Mouse (Mus musculus): ENCODE measurements at regions not wholly inside any gene's neighbourhood (a gene's known extent, or its start where the extent isn't known, plus 50 kb on each side); places are given as distances from the start of the nearest gene placed in this dataset.

- H3K4me2 ChIP-seq (ENCODE audit: low read length) = no peak overlapping the region
- no peak overlapping the region for H3K9ac ChIP-seq (replicated peaks; ENCODE audit: low read length)
- H3K36me3 ChIP-seq (ENCODE audit: control insufficient read depth, insufficient read depth, low read length) = no peaks in the 10 kb centered on the region
- ATAC-seq (ENCODE audit: low FRiP score, low TSS enrichment) (no peak), DNase-seq (no peak)
- H3K4me3 ChIP-seq (replicated peaks; ENCODE audit: low read depth, low read length) = no peak overlapping the region
- H3K4me1 ChIP-seq (ENCODE audit: control insufficient read depth, insufficient read depth, low read length) = no peaks in the 10 kb centered on the region
- H3K27me3 ChIP-seq (ENCODE audit: control insufficient read depth, insufficient read depth, low read length) = no peaks in the 10 kb centered on the region
- no peak overlapping the region for H3K27ac ChIP-seq (replicated peaks; ENCODE audit: low read depth, low read length)
- WGBS = 62% methylated on average over 4 of the region's 4 CpGs
- H3K9me3 ChIP-seq (ENCODE audit: control insufficient read depth, low read length) = no peaks in the 10 kb centered on the region
Measured at GRCm38 (mm10) chr4:83915871-83916270, 390.5 kb downstream of the Ccdc171 start.

- H3K4me3 ChIP-seq (replicated peaks; ENCODE audit: low read depth, low read length) = no peak overlapping the region
- no peak overlapping the region for H3K27ac ChIP-seq (replicated peaks; ENCODE audit: low read depth, low read length)
- no peaks in the 10 kb centered on the region for H3K4me1 ChIP-seq (ENCODE audit: control insufficient read depth, insufficient read depth, low read length)
- no peak for ATAC-seq (ENCODE audit: low FRiP score, low TSS enrichment)
- no peaks in the 10 kb centered on the region for H3K27me3 ChIP-seq (ENCODE audit: control insufficient read depth, insufficient read depth, low read length)
- H3K4me2 ChIP-seq (ENCODE audit: low read length) = no peak overlapping the region
- no peaks in the 10 kb centered on the region for H3K36me3 ChIP-seq (ENCODE audit: control insufficient read depth, insufficient read depth, low read length)
- no peak for DNase-seq
- WGBS = 92% methylated on average over 4 of the region's 4 CpGs
- no peaks in the 10 kb centered on the region for H3K9me3 ChIP-seq (ENCODE audit: control insufficient read depth, low read length)
- no peak overlapping the region for H3K9ac ChIP-seq (replicated peaks; ENCODE audit: low read length)
Measured at GRCm38 (mm10) chr4:83917009-83917408, 391.7 kb downstream of the Ccdc171 start.

- DNase-seq = no peak
- 90% methylated on average over 3 of the region's 3 CpGs for WGBS
Measured at GRCm38 (mm10) chr4:83918093-83918492, 392.7 kb downstream of the Ccdc171 start.

GRCm38 (mm10) chr4:83919041-83919440 is 393.7 kb downstream of the Ccdc171 start:
- WGBS = 87% methylated on average over 1 of the region's 1 CpGs
- Histone ChIP-seq H3K27me3 (ENCODE audit: control insufficient read depth, insufficient read depth, low read length) (no peaks in the 10 kb centered on the region), H3K9me3 (ENCODE audit: control insufficient read depth, low read length) (no peaks in the 10 kb centered on the region), H3K36me3 (ENCODE audit: control insufficient read depth, insufficient read depth, low read length) (no peaks in the 10 kb centered on the region), H3K4me3 (replicated peaks; ENCODE audit: low read depth, low read length) (no peak overlapping the region), H3K27ac (replicated peaks; ENCODE audit: low read depth, low read length) (no peak overlapping the region), H3K9ac (replicated peaks; ENCODE audit: low read length) (no peak overlapping the region), H3K4me2 (ENCODE audit: low read length) (no peak overlapping the region), H3K4me1 (ENCODE audit: control insufficient read depth, insufficient read depth, low read length) (no peaks in the 10 kb centered on the region)
- no peak for ATAC-seq (ENCODE audit: low FRiP score, low TSS enrichment)
- DNase-seq = no peak

More at GRCm38 (mm10) chr4:83918093-83918492, 392.7 kb downstream of the Ccdc171 start:
- Histone ChIP-seq H3K36me3 (ENCODE audit: control insufficient read depth, insufficient read depth, low read length) (no peaks in the 10 kb centered on the region), H3K9ac (replicated peaks; ENCODE audit: low read length) (no peak overlapping the region), H3K4me3 (replicated peaks; ENCODE audit: low read depth, low read length) (no peak overlapping the region), H3K9me3 (ENCODE audit: control insufficient read depth, low read length) (no peaks in the 10 kb centered on the region), H3K27ac (replicated peaks; ENCODE audit: low read depth, low read length) (no peak overlapping the region), H3K4me2 (ENCODE audit: low read length) (no peak overlapping the region), H3K4me1 (ENCODE audit: control insufficient read depth, insufficient read depth, low read length) (no peaks in the 10 kb centered on the region), H3K27me3 (ENCODE audit: control insufficient read depth, insufficient read depth, low read length) (no peaks in the 10 kb centered on the region)
- no peak for ATAC-seq (ENCODE audit: low FRiP score, low TSS enrichment)

GRCm38 (mm10) chr4:83925118-83925842 is 399.9 kb downstream of the Ccdc171 start:
- ATAC-seq (ENCODE audit: low FRiP score, low TSS enrichment) = no peak
- Histone ChIP-seq H3K36me3 (ENCODE audit: control insufficient read depth, insufficient read depth, low read length) (no peaks in the 10 kb centered on the region), H3K4me1 (ENCODE audit: control insufficient read depth, insufficient read depth, low read length) (no peaks in the 10 kb centered on the region), H3K4me2 (ENCODE audit: low read length) (no peak overlapping the region), H3K27ac (replicated peaks; ENCODE audit: low read depth, low read length) (no peak overlapping the region), H3K4me3 (replicated peaks; ENCODE audit: low read depth, low read length) (no peak overlapping the region), H3K9me3 (ENCODE audit: control insufficient read depth, low read length) (no peaks in the 10 kb centered on the region), H3K27me3 (ENCODE audit: control insufficient read depth, insufficient read depth, low read length) (no peaks in the 10 kb centered on the region), H3K9ac (replicated peaks; ENCODE audit: low read length) (no peak overlapping the region)
- peak; percentile 29 for DNase-seq
- 72% methylated on average over 8 of the region's 8 CpGs for WGBS

GRCm38 (mm10) chr4:83926195-83926731 is 400.9 kb downstream of the Ccdc171 start:
- Histone ChIP-seq H3K4me2 (ENCODE audit: low read length) (no peak overlapping the region), H3K9me3 (ENCODE audit: control insufficient read depth, low read length) (no peaks in the 10 kb centered on the region), H3K27me3 (ENCODE audit: control insufficient read depth, insufficient read depth, low read length) (no peaks in the 10 kb centered on the region), H3K4me1 (ENCODE audit: control insufficient read depth, insufficient read depth, low read length) (no peaks in the 10 kb centered on the region), H3K27ac (replicated peaks; ENCODE audit: low read depth, low read length) (no peak overlapping the region), H3K36me3 (ENCODE audit: control insufficient read depth, insufficient read depth, low read length) (no peaks in the 10 kb centered on the region), H3K4me3 (replicated peaks; ENCODE audit: low read depth, low read length) (no peak overlapping the region), H3K9ac (replicated peaks; ENCODE audit: low read length) (no peak overlapping the region)
- no peak for ATAC-seq (ENCODE audit: low FRiP score, low TSS enrichment)
- WGBS = 30% methylated on average over 11 of the region's 11 CpGs
- no peak for DNase-seq

- ATAC-seq (ENCODE audit: low FRiP score, low TSS enrichment) = no peak
- no peaks in the 10 kb centered on the region for H3K27me3 ChIP-seq (ENCODE audit: control insufficient read depth, insufficient read depth, low read length)
- H3K36me3 ChIP-seq (ENCODE audit: control insufficient read depth, insufficient read depth, low read length) = no peaks in the 10 kb centered on the region
- no peaks in the 10 kb centered on the region for H3K4me1 ChIP-seq (ENCODE audit: control insufficient read depth, insufficient read depth, low read length)
- no peaks in the 10 kb centered on the region for H3K9me3 ChIP-seq (ENCODE audit: control insufficient read depth, low read length)
- DNase-seq = no peak
- no peak overlapping the region for H3K4me3 ChIP-seq (replicated peaks; ENCODE audit: low read depth, low read length)
- no peak overlapping the region for H3K27ac ChIP-seq (replicated peaks; ENCODE audit: low read depth, low read length)
- no peak overlapping the region for H3K4me2 ChIP-seq (ENCODE audit: low read length)
- H3K9ac ChIP-seq (replicated peaks; ENCODE audit: low read length) = no peak overlapping the region
- WGBS = 86% methylated on average over 8 of the region's 8 CpGs
Measured at GRCm38 (mm10) chr4:83931897-83932654, 406.7 kb downstream of the Ccdc171 start.

- WGBS = 92% methylated on average over 9 of the region's 9 CpGs
- H3K4me2 ChIP-seq (ENCODE audit: low read length) = no peak overlapping the region
Measured at GRCm38 (mm10) chr4:83941693-83942092, 416.3 kb downstream of the Ccdc171 start.

More at GRCm38 (mm10) chr4:83941693-83942092, 416.3 kb downstream of the Ccdc171 start:
- DNase-seq (no peak), ATAC-seq (ENCODE audit: low FRiP score, low TSS enrichment) (no peak)
- H3K36me3 ChIP-seq (ENCODE audit: control insufficient read depth, insufficient read depth, low read length) = no peaks in the 10 kb centered on the region
- H3K4me1 ChIP-seq (ENCODE audit: control insufficient read depth, insufficient read depth, low read length) = no peaks in the 10 kb centered on the region
- no peaks in the 10 kb centered on the region for H3K27me3 ChIP-seq (ENCODE audit: control insufficient read depth, insufficient read depth, low read length)
- no peak overlapping the region for H3K9ac ChIP-seq (replicated peaks; ENCODE audit: low read length)
- H3K9me3 ChIP-seq (ENCODE audit: control insufficient read depth, low read length) = no peaks in the 10 kb centered on the region
- H3K4me3 ChIP-seq (replicated peaks; ENCODE audit: low read depth, low read length) = no peak overlapping the region
- no peak overlapping the region for H3K27ac ChIP-seq (replicated peaks; ENCODE audit: low read depth, low read length)
